Mouse (Mus musculus) stomach, postnatal 0 days (tissue): Measurements from ENCODE around the gene Pdzrn3.

ENCODE experiments used
- CTCF ChIP-seq: IDR thresholded peaks from 2 replicates; pipeline ENCODE4 v1.5.1; 2016; ENCODE audit warnings: antibody characterized with exemption, low read depth, mild to moderate bottlenecking, moderate library complexity
- EP300 ChIP-seq: optimal IDR thresholded peaks from 2 replicates; pipeline ENCODE3; 2016; ENCODE audit warnings: antibody characterized with exemption

- TF ChIP-seq CTCF (no peak), EP300 (no peak)
Measured at GRCm38 (mm10) chr6:101125396-101125795, 252.3 kb downstream of the Pdzrn3 start.
